Mouse (Mus musculus): Measurements from ENCODE around the gene P4ha2.
A peak's percentile ranks its signal among the peaks of the same experiment; 100 is the strongest.

P4ha2 gene

DNA sequence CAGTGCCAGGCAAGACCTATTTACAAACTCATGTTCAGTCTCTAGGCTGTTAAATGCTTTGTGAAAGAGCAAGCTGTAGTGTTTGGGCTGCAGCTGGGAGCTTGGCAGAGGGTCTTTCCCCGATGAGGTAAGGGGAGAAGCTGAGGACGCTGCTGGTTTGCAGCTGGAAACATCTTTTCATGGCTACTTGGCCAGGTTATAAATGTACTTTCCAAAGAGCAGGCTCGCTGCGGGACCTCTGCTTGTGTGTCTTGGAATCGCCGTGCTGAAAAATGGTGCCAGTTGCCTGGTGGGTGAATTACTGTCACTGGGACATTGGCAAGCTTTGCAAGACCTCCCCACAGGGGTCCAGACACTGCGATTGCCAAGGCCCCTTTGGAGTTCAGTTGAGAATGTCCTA, 7.3 kb downstream of the P4ha2 start:
- no peak for DNase-seq (ENCODE audit: low spot score in 2 of 2)

DNA sequence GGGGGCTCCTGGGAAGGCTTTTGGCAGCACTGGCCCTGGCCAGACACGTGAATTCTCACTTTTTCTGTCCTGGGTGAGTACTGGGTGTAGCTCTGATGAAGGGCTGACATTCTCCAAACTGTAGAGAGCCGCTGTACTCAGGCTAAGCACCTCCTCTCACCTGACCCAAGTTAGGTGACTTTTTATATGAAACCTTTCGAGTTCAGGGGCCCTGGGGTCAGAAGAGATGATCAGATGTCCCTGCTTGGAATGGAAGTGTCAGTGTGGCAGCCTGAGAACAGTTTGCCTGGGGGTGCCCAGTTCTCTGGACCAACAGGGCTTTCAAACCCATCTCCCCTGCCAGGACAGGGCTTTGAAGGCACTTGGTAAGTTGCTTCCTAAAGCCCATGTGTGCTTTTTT, 8.2 kb downstream of the P4ha2 start:
- no peak for DNase-seq (ENCODE audit: low spot score in 2 of 2)

DNA sequence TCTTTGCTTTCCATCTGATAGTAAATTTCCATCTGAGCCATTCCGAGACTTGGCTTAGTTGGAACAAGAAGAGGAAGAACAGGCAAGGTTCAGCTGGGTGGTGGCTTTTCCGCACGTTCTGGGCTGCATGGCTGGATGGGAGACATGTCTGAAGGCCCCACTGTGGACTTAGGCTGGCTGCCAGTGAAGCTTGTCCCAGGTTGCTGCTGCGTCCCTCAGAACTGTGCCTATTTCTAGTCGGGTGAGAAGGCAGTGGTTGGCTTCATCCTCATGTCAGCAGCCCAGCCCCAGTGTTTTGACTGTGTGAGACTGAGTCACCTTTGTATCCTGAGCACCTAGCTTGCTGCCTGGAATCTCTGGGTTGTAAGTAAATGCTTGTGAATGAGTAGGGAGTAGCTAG, 9.0 kb downstream of the P4ha2 start:
- DNase-seq (ENCODE audit: low spot score in 2 of 2), result no peak

DNA sequence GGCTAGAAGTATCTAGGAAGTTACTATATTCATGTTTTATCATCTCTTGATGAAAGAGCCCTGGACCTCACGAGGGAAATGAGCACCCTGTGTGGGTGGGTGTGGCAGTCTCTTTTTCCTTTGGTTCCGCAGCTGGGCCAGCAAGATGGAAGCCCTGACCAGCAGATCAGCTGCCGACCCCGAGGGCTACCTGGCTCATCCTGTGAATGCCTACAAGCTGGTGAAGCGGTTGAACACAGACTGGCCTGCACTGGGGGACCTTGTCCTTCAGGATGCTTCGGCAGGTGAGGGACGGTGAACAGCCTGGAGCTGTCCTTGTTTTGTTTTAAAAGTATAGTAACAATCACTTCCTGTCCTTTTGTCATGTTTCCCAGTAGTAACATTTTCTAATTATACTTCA, 11.4 kb downstream of the P4ha2 start:
- DNase-seq (ENCODE audit: low spot score in 2 of 2), result no peak

DNA sequence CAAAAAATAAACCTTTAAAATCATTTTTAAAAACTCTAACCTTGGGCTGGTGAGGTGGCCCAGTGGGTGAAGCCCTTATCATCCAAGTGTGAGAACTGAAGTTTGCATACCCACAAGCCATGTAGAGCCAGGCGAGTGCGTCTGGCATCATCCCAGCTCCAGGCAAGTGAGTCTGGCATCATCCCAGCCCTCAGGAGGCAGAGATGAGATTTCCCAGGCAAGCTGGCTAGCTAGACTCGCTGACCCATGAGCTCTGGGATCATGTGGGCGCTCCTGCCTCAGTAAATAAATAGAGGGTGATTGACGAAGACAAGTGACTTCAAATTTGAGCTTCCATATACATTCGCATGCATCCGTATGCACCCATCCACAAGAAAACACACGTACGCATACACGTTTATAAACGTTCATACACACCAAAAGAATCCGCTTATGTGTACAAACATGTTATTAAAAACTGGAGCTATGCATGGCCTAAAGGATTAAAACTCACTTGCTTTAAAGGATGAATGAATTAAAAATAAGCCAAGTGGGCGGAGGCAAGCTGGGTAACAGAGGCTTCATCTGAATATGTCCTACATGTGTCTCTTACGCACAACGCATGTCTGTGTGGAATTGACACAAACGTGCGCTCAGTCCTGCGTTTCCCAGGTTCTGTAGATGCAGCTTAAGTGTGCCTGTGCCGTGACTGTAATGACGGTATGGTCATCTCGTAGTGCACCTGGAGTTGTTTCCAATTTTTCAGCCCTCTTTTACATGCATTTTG, 12.3 kb downstream of the P4ha2 start:
- DNase-seq (ENCODE audit: low spot score in 2 of 2), result no peak

DNA sequence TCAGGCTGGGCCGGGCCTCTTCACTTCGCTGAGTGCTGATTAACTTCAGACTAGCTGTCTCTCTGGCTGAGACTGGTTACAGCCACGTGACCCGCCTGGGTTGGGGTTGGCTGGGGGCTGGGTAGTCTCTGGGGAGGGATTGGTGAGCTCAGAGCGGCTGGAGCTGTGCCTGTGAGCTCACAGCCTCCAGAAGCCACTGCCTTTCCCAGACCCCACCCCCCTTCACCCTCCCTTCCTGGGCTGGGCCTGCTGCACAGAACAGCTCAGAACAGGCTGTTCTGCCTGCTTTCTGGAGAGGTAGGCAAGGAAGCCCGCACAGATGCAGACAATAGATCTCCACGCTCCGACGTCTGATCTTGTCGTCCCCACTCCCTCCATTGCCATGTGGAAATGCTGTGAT, 13.0 kb downstream of the P4ha2 start:
- peak; percentile 70 to 77 for DNase-seq (ENCODE audit: low spot score in 2 of 2)

DNA sequence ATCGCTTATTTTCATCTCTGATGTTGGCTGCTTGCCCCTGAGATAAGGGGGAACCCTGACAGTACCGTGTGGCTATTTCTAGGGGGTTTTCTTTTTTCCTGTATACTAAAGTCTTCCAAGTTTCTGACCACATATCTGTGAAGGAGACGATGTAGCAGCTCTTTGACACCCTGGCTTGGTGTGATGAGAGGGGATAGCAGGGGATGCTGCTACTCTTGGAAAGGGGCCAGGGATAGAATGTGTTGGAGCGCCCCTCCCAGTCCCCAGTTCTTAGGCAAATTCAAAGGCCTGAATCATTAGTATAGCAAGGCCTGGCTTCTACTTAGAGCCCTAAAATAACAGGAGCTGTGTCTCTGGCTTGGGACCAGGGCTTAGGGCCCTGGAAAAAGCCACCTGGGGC, 13.5 kb downstream of the P4ha2 start:
- no peak for DNase-seq (ENCODE audit: low spot score in 2 of 2)

DNA sequence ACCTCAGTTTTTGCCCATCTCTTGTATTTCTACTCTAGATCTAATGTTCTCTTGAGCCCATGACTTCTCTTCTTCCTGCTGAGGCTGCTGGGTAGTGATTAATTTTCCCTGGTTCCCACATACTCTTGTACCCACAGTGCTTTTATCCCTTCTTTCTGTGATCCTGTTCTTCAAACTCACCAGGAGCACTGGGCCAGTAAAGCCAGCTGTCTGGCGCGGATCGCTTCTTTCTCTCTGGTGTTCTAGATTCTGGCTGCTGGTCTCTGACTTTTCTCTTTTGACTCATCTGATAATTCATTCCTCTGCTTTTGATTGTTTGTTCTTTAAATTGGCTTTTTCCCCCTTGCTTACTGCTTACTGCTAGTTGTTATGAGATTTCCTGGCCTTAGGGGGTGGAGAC, 14.9 kb downstream of the P4ha2 start:
- no peak for DNase-seq (ENCODE audit: low spot score in 2 of 2)

DNA sequence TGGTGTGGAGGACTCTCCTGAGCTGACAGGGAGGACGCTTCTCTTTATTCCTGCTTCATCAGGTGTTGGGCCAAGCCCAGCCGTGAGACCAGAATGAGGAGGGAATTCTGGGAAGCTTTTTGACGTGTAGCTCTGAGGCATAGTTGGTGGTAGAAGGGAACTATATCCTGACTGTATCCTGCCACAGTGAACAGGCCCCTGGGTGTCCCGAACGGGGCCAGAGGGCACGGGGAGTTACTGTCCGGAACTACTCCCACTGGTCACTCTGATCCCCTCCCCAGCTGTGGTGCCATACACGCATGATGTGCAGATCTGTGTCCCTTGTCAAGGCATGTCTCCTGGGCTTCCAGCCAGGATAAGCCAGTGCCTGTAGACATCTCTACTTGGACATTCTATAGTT, 15.4 kb downstream of the P4ha2 start:
- DNase-seq (ENCODE audit: low spot score in 2 of 2), result no peak

DNA sequence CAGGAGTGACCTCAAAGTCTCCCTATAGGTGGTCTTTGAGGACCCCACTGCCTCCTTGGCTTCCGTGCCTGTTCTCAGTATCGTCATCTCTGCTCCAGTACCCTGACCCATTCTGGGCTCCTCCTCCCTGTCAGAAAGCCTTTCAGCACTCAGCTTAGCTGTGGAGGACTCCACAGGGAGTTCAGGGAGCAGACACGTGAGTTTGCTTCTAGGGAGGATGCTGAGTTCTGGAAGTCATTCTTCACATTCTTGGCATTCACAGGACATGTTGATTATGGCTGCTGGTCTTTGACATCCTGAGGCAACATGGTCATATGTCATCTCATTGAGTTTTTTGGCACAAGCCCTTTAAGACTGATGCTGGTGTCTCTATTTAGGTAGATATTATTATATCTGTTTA, 16.0 kb downstream of the P4ha2 start:
- no peak for DNase-seq (ENCODE audit: low spot score in 2 of 2)

DNA sequence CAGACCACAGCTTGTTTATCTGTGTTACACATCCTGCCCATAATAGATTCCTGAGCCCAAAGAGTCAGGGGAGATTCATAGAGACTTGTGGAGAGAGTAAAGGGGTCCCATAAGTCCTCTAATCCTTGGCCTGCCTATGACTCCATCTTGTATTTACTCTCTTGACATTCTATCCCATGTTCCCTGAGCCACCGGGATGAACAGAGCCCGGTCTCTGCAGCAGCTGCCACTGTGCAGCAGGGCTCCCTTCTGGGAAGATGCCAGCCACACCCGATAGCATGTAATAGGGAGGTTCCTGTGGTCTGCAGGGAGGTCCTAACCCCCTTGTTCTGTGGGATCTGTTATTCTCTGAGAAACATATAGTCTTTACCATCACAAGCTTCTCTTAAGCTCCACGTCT, 16.5 kb downstream of the P4ha2 start:
- no peak for DNase-seq (ENCODE audit: low spot score in 2 of 2)

DNA sequence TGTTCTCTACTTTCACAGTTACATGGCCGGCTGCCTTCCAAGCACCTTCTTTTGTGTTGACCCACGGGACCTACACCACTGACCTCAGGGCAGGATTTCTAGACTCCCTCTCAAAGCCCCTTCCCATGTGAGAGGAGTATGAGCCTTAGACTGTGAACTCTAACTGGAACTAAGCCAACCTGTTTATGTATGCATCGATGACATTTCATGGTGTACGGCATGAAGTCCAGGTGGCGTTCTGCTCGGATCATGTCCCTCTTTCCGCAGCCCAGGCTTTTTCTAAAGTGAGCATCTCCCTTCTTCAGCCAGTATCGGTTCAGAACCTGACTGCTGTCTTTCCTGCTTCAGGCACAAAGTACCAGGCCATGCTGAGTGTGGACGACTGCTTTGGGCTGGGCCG, 17.2 kb downstream of the P4ha2 start:
- DNase-seq (ENCODE audit: low spot score in 2 of 2), result no peak

DNA sequence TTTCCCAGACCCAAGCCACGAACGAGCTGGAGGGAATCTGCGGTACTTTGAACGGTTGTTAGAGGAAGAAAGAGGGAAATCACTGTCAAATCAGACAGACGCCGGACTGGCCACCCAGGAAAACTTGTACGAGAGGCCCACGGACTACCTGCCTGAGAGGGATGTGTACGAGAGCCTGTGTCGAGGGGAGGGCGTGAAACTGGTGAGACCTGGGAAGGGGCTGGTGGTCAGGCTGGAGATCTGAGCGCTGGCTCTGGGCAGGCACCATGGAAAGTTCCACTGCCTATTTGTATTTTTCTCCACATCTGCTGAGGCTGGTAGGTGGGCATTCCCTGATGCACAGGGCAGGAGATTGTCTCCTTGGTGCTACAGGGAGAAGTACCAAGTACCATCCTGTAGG, 19.2 kb downstream of the P4ha2 start:
- no peak for DNase-seq (ENCODE audit: low spot score in 2 of 2)

DNA sequence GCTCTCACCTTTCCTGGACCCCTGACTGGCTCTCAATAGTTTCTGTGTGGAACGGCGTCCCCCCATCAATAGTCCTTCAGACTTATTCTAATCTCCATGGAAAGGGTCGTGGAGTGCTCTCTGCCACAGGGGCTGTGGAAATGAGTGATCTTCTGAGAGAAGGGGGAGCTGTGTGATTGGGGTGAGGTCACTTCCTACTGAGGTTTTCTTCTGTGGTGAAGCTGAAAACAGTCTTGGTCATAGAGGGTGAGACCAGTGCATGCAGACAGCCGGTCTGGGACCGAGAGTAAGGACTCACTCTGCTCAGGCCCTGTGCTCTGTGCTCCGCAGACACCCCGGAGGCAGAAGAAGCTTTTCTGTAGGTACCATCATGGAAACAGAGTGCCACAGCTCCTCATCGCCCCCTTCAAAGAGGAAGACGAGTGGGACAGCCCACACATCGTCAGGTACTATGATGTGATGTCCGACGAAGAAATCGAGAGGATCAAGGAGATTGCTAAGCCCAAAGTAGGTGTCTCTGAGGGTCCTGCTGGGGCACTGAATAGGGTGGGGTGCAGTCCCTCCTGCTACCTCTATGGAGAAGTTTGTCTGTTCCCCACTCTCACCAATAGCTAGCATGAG, 20.0 kb downstream of the P4ha2 start:
- DNase-seq (ENCODE audit: low spot score in 2 of 2), result no peak

DNA sequence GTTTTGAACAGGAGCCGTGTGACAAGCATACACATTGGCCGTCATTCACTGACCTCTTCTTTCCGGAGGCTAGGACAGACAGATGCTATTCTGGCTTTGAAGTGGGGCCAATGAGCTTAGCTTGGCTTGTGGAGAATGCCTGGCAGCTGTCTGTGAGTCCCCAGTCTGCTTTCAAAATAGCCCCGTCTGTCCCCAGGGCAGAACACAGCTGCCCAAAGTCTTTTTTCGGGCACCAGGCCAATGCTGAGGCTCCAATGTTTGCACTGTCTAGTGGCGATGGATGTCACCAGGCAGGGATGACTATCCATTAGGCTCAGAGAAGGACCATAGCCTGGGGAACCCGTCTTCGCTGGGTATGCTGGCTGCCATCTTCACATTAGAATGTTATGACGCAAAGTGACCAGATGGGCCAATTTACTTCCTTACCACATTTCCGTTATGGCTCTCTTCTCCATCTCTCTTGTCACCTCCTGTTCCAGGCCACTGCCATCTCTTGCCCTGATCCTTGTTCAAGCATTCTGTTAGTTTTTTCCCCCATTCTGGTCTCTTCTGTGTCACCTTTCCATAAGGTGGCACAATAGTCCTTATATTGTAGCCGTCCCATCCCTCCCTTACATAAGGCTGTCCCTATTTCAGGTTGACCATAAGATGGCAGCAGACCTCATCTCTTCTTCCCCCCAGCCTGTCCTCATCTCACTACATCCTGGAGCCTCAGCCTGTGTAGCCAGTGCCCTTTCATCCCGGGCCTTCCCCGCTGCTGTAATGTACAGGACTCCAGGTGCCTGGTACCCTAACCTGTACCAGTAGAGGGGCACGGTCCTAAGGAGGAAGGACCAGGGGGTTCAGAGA, 22.7 kb downstream of the P4ha2 start:
- DNase-seq (ENCODE audit: low spot score in 2 of 2), result peak; percentile 42 to 61

DNA sequence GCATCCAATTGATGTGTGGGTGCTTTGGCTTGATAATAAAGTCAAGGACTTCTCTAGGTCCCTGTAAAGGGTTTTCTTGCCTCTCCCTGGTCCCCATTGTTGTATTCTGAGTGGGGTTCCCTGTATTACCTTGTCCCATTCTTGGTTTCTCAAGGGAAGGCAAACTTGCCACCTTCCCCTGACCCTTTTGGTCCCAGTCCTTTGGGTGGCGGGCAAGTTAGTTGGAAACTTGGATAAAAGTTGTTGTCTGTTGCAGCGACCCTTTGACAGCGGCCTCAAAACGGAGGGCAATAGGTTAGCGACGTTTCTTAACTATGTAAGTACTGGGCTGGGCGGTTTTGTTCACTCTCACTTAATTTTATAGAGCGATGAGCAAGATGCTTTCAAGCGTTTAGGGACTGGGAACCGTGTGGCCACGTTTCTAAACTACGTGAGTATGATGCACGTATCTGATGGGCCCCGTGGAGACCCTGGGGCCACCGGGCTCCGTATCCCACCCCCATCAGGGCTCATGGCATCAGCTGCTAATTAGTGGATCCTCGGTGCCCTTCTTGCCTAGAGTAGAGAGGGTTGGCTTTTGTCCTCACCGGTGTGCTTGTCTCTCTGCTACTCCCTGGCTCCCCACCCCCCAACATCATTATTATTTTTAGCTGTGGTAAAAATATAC, 26.2 kb downstream of the P4ha2 start:
- no peak for DNase-seq (ENCODE audit: low spot score in 2 of 2)

DNA sequence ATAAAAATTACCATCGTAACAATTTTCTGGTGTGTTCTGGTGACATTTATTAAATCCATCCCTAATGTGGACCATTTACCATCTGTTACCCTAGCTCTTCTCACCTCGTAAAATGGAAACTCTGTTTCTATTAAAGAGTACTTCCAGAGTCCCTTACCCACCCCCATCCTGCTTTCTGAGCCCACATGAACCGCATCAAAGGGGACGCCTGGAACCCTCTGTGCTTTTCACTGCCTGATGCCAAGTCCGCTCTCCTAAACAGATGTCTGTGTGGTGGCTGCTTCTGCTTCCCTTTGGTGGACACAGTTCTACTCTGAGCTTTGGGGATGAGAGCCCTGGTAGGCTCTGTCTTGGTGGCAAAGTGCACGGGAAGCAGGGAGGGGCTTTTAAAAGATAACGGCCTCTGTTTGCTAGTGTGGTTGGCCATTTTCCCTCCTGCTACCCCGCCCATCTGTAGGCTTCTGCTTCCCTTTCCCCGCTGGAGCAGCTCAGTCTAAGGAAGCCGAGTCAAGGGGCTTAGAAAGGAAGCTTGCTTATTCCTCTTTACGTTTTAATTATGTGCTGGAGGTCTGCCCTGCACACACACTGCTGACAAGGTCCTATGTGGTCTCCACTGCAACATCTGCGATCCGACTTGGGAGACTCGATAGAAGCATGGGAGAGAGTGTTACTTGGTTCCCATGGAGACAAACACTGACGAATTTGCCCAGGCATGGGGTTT, 26.9 kb downstream of the P4ha2 start:
- no peak for DNase-seq (ENCODE audit: low spot score in 2 of 2)

DNA sequence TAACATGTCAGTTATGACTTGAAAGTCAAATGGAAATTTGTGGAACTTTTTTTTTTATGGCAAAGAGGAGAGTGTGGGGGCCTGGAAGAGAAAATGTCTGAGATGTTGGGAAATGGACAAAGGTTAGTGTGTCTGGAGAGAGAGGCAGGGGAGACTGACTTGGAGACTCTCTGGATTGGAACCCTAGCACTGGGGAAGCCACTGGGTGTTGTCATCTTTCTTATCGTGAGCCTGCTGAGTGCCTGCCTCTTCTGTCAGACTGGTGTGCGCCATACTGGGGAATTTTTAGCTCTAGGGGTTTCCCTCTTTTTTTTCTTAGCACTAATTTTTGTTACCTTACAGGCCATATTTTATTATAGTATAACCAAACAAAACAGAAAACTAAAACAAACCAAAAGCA, 27.5 kb downstream of the P4ha2 start:
- no peak for DNase-seq (ENCODE audit: low spot score in 2 of 2)

DNA sequence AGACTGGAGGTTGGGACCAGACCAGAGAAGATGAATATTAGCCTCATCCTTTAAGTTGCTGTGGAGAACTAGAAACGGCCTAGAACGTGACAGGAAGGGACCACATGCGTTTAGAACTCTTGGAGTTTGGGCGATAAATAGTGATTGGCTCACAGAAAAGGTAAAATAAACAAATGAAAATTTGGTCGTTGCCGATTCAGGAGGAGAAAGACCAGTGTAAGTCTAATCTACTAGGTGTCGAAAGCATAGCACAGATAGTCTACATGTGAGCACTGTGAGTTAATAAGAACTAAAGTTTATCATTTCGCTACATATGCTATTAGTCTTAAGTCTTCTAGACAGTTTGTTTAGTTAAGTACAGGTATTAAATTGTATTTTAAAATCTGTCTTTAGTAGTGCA, 30.1 kb downstream of the P4ha2 start:
- no peak for DNase-seq (ENCODE audit: low spot score in 2 of 2)

DNA sequence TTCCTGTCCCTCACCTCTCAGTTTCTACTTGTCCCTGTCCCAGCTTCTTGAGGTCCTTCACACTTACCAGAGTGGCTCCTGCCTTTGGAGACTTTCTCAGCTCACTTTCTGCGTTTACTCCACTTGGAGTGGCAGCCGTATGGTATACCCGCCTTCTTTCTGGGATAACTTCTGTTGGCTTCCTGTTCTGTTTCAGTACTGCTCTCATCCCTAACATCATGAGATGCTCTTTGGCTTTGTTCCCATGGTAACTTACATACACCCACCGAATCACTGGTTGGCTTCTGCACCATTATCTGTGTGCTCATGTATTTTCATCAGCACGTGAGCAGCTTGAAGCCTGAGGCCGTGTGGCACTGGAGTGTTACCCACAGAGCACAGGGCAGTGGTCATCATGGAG, 30.8 kb downstream of the P4ha2 start:
- DNase-seq (ENCODE audit: low spot score in 2 of 2), result no peak

DNA sequence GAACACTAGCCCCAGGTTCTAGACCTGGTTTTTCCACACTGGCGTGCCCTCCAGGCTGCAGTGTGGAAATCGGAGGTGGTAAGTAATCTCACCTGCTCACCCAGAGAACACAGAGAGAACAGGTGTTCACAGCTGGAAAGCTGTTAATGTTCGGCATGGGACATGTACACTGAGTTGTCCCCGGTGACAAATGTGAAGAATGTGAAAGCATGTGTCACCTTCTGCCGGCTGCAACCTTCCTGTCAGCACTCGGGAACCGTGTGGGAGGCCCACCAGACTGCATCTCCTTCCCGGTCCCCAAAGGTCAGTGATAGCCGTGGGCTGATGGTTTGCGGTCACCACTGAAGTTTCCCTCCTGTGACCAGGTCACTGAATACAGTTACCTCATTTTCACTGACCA, 32.4 kb downstream of the P4ha2 start:
- no peak for DNase-seq (ENCODE audit: low spot score in 2 of 2)

DNA sequence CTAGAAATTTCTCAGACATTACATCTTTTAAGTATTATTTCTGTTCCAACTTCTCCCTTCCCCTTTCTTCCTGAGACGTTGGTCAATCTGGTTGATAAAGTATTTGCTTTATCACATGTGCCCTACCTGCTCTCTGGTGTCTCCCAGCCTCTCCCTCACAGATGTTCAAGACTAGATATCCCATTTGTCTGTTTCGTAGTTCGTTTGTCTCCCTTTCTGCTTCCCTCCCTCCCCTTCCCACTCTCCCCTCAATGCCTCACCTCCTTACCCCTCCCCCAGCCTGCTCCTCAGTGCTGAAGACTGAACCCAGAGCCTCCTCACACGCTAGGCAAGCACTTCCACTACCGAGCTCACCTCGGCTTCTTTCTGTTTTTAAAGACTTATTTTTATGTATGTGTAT, 35.0 kb downstream of the P4ha2 start:
- no peak for DNase-seq (ENCODE audit: low spot score in 2 of 2)

Measured in frontal cortex, postnatal 25 days (tissue).